Mouse (Mus musculus) hindbrain, embryonic 15.5 days (tissue): ENCODE data around the gene Fam19a2. TPM values are rescaled to one million over a fixed set of nuclear protein-coding genes. Genes with fewer than 3 reads are reported as not detected.

Experiments
- ATAC-seq: fragments of 200-750 bp; cut with Nextera tagmentation; 2 replicates; pipeline ENCODE4 v1.8.0; 2017; ENCODE audit warnings: low read depth, moderate number of reproducible peaks, moderate TSS enrichment; ENCODE audit not compliant: low FRiP score
- H3K27ac ChIP-seq: fragments of 300-500 bp; sonication (generic); replicated peaks from 2 replicates; pipeline ENCODE4 v1.5.1; 2015; ENCODE audit warnings: mild to moderate bottlenecking, inconsistent platforms
- H3K27me3 ChIP-seq: fragments of 300-500 bp; sonication (generic); 2 replicates; pipeline ENCODE4 v1.6.1; 2015; ENCODE audit warnings: control low read depth, inconsistent platforms
- H3K36me3 ChIP-seq: fragments of 300-500 bp; sonication (generic); 2 replicates; pipeline ENCODE4 v1.6.1; 2015; ENCODE audit warnings: control low read depth, inconsistent platforms
- H3K4me1 ChIP-seq: fragments of 300-500 bp; sonication (generic); replicated peaks from 2 replicates; pipeline ENCODE4 v1.6.1; 2015; ENCODE audit warnings: control low read depth, inconsistent platforms
- H3K4me2 ChIP-seq: fragments of 300-500 bp; sonication (generic); 2 replicates; pipeline ENCODE4 v1.6.1; 2015; ENCODE audit warnings: moderate library complexity, mild to moderate bottlenecking, inconsistent platforms
- H3K4me3 ChIP-seq: fragments of 300-500 bp; sonication (generic); 2 replicates; pipeline ENCODE4 v1.5.1; 2015; ENCODE audit warnings: mild to moderate bottlenecking, inconsistent platforms
- H3K9ac ChIP-seq: fragments of 300-500 bp; sonication (generic); 2 replicates; pipeline ENCODE4 v1.6.1; 2015; ENCODE audit warnings: inconsistent platforms
- H3K9me3 ChIP-seq: fragments of 300-500 bp; sonication (generic); 2 replicates; pipeline ENCODE4 v1.6.1; 2016; ENCODE audit warnings: control low read depth, inconsistent platforms
- WGBS: fragments of 180-500 bp; shearing (Covaris S2); methylation state at CpG from one replicate; pipeline ENCODE4 v1.1.7; 2015; 5-methylcytosine and 5-hydroxymethylcytosine counted together
- polyA plus RNA-seq: library from polyadenylated mRNA; unstranded; fragments of >200 nt; fragmentation: Nextera tagmentation; extraction: Ambion mirVana; gene quantifications from 2 replicates; pipeline ENCODE4 v1.2.1, GENCODE M21; 2015

Gene Fam19a2
- 53.6 and 58.5 TPM in 2 replicates for polyA plus RNA-seq

DNA sequence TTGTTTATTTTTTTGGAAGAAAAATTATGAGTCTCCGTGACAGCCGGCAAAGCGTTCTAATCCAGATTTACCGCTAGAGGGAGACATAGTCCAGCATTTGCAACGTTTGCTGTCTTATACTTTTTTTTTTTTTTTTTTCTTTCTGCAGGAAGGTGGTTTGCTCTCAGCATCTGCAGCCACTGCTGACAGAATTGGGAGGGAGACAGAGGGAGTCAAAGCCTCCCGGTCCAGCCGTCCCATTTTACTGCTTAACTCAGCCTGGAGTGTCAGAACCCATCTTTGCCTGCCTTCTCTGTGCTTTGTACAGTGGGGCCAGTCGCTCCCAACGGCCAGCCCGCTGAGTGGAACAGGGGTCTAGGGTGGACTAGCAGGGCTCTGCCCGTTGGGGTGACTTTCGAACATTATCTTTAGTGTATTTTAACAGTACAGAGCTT, at the start of gene Fam19a2:
Fam19a2 (plus strand) TSS at position 121 of the 434 bp plus-strand sequence.
- peak within 1 kb of the TSS; percentile 84 for H3K27ac ChIP-seq
- peak within 1 kb of the TSS; percentile 64 for H3K4me3 ChIP-seq
- no peaks in the 10 kb centered on the region for H3K36me3 ChIP-seq
- under 1% methylated on average over 12 of the region's 12 CpGs for WGBS
- peak within 1 kb of the TSS; percentile 95 for H3K4me2 ChIP-seq
- H3K27me3 ChIP-seq: no peaks in the 10 kb centered on the region
- H3K9me3 ChIP-seq: no peaks in the 10 kb centered on the region
- H3K4me1 ChIP-seq: peaks cover 8% of the 10 kb centered on the region
- H3K9ac ChIP-seq: peak within 1 kb of the TSS; percentile 62
- ATAC-seq: peak; percentile 69

DNA sequence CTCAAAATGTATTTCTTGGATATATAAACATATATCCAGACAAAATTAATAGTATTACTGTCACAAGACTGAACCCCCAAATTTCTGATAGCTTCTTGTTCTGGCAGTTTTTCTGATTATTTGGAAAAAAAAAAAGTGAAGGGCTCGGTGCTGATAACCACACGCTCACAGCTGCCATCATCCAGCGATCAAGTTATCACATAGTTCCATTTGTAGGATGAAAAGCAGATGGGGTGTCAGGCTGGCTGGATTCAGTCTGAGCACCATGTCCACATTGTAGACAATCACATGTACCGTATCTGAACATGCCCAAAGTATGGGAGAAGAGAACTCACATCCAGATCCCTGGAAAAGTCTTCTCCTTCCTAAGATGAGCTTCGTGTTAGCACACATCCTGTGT, 41.0 kb upstream of the Fam19a2 start:
- Histone ChIP-seq H3K4me1 (no peaks in the 10 kb centered on the region), H3K27me3 (no peaks in the 10 kb centered on the region), H3K4me3 (no peak overlapping the region), H3K9me3 (no peaks in the 10 kb centered on the region), H3K9ac (no peak overlapping the region), H3K4me2 (no peak overlapping the region), H3K27ac (no peak overlapping the region), H3K36me3 (no peaks in the 10 kb centered on the region)
- no peak for ATAC-seq
- 97% methylated on average over 5 of the region's 5 CpGs for WGBS

DNA sequence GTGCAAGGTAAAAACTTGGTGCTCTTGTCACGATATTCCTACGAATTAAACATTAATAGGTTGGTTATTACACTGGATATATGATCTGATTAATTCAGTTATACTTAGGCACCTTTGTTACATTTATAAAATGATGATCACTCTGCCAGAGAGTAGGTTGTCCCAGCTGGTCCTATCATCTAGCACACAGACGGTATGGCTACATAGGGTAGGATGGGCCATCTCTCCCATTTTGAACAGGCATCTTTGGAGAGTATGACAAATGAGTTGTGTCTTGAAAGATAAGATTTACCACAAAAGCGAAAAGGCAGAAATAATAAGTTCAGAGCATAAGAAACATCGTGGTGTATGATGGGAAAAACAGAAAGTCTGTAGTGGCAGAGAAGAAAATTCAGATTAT, 34.4 kb upstream of the Fam19a2 start:
- no peaks in the 10 kb centered on the region for H3K27me3 ChIP-seq
- no peak overlapping the region for H3K4me2 ChIP-seq
- H3K9ac ChIP-seq: no peak overlapping the region
- 92% methylated on average over 5 of the region's 5 CpGs for WGBS
- ATAC-seq: no peak
- no peaks in the 10 kb centered on the region for H3K4me1 ChIP-seq
- H3K4me3 ChIP-seq: no peak overlapping the region
- no peak overlapping the region for H3K27ac ChIP-seq
- H3K9me3 ChIP-seq: no peaks in the 10 kb centered on the region
- no peaks in the 10 kb centered on the region for H3K36me3 ChIP-seq

DNA sequence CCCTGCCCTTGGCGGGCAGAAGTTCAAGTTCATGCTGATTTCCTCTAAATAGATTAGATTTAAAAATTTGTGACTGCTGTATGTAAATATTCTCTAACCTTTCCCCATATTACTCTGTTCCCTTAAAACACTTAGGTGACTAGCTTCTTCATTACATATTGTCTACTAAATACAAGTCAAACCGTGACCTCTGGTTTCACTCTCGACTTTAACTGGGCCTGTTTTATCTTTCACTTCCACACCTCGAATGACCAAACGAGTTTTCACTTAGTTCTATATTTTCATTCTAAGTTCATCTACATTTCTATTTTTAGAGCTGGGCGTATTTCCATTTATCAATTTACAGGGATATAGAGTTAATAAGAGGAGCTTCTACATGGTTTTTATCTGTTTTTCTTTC, 15.7 kb upstream of the Fam19a2 start:
- H3K4me1 ChIP-seq: no peaks in the 10 kb centered on the region
- no peak overlapping the region for H3K27ac ChIP-seq
- H3K36me3 ChIP-seq: no peaks in the 10 kb centered on the region
- no peak overlapping the region for H3K4me2 ChIP-seq
- no peak overlapping the region for H3K4me3 ChIP-seq
- WGBS: 89% methylated on average over 6 of the region's 6 CpGs
- H3K27me3 ChIP-seq: no peaks in the 10 kb centered on the region
- H3K9me3 ChIP-seq: no peaks in the 10 kb centered on the region
- no peak for ATAC-seq
- H3K9ac ChIP-seq: no peak overlapping the region

DNA sequence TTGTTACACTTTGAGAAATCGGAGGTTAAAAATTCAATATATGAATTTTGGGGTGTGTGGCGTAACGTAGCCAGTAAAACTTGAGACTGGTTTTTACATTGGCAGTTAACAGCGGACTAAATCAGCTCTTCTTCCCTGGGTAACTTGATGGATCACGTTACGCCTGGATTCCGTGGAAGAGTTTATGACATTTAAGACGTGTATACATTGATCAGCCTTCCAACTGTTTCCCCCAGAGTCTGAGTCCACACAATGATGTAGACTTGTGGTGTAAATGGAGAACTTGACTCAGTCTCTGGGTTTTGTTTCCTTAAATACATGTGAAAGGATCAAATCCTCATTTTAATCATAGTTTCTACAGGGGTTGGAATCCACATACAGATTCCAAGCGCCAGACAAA, 11.9 kb upstream of the Fam19a2 start:
- H3K4me3 ChIP-seq: no peak overlapping the region
- H3K9ac ChIP-seq: no peak overlapping the region
- no peaks in the 10 kb centered on the region for H3K4me1 ChIP-seq
- H3K27me3 ChIP-seq: no peaks in the 10 kb centered on the region
- no peak overlapping the region for H3K27ac ChIP-seq
- WGBS: 84% methylated on average over 9 of the region's 9 CpGs
- no peaks in the 10 kb centered on the region for H3K9me3 ChIP-seq
- no peak overlapping the region for H3K4me2 ChIP-seq
- no peaks in the 10 kb centered on the region for H3K36me3 ChIP-seq
- ATAC-seq: no peak

DNA sequence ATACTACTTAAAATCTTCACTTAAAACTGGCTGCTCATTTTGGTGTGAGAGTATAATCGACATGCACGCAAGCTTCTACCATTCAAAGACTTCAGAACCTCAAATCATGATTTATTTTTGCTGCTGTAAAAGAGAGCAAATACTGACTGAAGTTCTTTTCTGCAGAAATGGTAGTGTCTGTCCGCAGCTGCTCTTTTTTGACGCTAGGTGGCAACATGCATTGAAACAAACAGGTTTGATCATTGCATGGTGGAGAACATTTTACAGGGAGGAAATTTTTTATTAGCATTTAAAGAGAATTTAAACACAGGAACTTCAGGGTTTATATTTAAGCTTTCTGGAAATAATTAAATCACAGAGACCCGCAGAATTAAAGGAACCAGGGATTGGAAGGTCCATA, 9.5 kb upstream of the Fam19a2 start:
- no peak overlapping the region for H3K4me3 ChIP-seq
- H3K27ac ChIP-seq: no peak overlapping the region
- no peaks in the 10 kb centered on the region for H3K4me1 ChIP-seq
- H3K4me2 ChIP-seq: no peak overlapping the region
- WGBS: 37% methylated on average over 5 of the region's 5 CpGs
- no peak for ATAC-seq
- no peak overlapping the region for H3K9ac ChIP-seq
- H3K9me3 ChIP-seq: no peaks in the 10 kb centered on the region
- H3K27me3 ChIP-seq: no peaks in the 10 kb centered on the region
- H3K36me3 ChIP-seq: no peaks in the 10 kb centered on the region

DNA sequence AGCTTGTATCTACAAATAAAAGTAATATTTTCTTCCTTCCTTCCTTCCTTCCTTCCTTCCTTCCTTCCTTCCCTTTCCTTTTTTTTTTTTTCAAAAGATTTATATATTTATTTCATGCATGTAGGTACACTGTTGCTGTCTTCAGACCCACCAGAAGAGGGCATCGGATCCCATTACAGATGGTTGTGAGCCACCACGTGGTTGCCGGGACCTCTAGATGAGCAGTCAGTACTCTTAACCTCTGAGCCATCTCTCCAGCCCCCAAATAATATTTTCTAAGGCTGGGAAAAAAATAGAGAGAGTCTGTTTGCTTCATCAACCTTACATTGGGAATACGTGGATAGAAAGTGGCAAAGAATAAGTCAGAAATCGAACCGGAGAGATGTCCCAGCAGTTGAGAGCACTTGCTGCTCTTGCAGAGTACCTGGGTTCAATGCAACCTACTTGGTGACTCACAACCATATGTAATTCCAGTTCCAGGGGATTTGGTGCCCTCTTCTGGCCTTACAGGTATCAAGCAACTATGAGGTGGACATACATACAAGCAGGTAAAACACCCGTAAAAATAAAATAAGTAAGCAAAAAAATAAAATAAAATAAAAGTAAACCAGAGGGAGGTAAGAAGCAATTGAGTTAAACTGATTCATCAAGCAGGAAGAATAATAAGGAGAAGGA, 8.0 kb upstream of the Fam19a2 start:
- H3K4me3 ChIP-seq: no peak overlapping the region
- no peaks in the 10 kb centered on the region for H3K4me1 ChIP-seq
- H3K9me3 ChIP-seq: no peaks in the 10 kb centered on the region
- no peak overlapping the region for H3K4me2 ChIP-seq
- no peak overlapping the region for H3K27ac ChIP-seq
- no peaks in the 10 kb centered on the region for H3K36me3 ChIP-seq
- ATAC-seq: no peak
- WGBS: 77% methylated on average over 7 of the region's 7 CpGs
- H3K9ac ChIP-seq: no peak overlapping the region
- H3K27me3 ChIP-seq: no peaks in the 10 kb centered on the region

DNA sequence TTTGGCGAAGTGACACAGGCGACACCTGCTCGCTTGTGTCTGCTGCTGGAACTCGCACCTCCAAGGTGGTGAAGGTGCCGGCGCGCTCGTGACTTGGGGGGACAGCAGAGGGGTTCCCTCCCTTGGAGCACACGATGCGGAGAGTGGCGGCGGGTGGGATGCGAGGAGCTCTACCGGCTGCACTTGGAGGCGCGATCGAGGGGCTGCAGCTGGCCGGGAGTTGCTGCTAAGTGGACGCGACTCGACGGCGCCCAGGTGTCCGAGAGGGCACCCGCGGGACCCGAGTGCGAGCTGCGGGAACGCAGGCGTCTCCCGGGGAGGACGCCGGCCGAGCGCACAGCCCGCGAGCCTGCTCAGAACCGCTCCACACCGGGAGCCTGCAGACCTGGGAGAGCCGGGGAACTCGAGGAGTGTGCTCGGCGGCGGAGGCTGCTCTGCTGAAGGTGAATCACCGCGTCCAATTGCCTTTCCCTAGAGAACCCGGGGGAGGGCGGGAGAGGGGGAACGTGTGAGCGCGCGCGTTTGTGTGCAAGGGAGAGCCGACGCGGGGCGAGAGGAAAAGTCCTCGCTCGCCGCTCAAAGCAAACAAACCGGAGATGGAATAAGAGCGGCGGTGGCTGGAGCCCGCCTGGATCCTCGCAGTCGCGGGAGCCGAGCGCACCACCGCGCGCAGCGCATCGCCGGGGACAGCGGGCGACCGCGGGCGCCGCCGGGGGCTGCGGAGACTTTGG, 830 bp downstream of the Fam19a2 start:
- WGBS: under 1% methylated on average over 83 of the region's 84 CpGs
- peak; percentile 81 for ATAC-seq

DNA sequence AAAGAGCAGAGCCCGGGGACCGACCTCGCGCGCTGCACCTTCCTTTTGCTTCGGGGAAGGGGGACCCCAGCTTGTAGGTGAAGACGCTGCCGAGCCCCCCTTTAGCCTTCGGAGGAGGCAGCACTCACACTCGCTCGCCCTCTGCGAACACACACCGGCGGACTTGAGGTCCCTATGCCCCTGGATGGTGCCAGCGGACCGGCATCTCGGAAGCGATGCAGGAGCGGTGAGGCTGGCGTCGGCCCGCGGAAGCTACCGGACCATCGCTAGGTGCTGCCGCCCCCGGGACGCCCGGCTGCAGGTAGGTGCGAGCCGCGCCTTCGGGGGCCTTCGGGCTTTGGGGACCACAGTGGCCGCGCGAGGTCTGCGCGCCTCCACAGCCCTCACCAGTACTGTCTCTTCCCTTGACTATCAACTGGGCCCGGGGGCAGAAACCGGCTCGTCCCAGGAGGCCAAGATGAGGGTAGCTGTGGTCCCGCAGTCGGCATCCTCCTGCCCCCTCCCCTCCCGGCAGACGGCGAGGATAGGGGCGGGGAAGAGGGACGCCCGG, 1.5 kb downstream of the Fam19a2 start:
- Histone ChIP-seq H3K36me3 (no peaks in the 10 kb centered on the region), H3K27ac (peak overlapping the region; percentile 84), H3K9me3 (no peaks in the 10 kb centered on the region), H3K4me1 (peaks cover 8% of the 10 kb centered on the region), H3K9ac (peak overlapping the region; percentile 62), H3K4me2 (peak overlapping the region; percentile 95), H3K27me3 (no peaks in the 10 kb centered on the region), H3K4me3 (peak overlapping the region; percentile 64)
- peak; percentile 21 for ATAC-seq
- WGBS: under 1% methylated on average over 47 of the region's 50 CpGs

More for the DNA sequence above, 830 bp downstream of the Fam19a2 start:
- Histone ChIP-seq H3K9me3 (no peaks in the 10 kb centered on the region), H3K4me2 (peak overlapping the region; percentile 95), H3K36me3 (no peaks in the 10 kb centered on the region), H3K4me3 (peak overlapping the region; percentile 64), H3K27me3 (no peaks in the 10 kb centered on the region), H3K4me1 (peaks cover 8% of the 10 kb centered on the region), H3K9ac (peak overlapping the region; percentile 62), H3K27ac (peak overlapping the region; percentile 84)

DNA sequence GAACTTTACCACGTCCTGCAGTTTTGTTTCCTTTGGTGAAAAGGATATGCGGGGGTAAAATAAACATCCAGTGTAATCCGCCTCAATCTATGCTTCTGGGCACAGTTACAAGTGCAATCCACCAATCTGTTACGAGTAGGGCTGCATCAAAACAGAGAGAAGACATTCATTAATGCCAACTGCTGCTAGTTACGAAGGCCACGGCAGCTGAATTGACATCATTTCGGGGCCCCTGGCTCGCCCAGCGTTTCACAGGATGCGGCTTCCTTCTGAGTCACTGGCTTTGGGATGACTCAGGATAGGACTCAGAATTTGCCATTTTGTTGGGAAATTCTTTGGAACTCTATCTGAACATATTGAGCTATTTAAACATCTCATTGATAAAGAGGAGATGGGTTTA, 4.8 kb downstream of the Fam19a2 start:
- H3K4me3 ChIP-seq: 0 out of 2 replicates have a peak overlapping the region, but pooled peaks have one; percentile 0
- H3K9me3 ChIP-seq: no peaks in the 10 kb centered on the region
- ATAC-seq: no peak
- H3K4me1 ChIP-seq: peaks cover 8% of the 10 kb centered on the region
- H3K27ac ChIP-seq: no peak overlapping the region
- WGBS: 71% methylated on average over 10 of the region's 10 CpGs
- no peaks in the 10 kb centered on the region for H3K36me3 ChIP-seq
- no peaks in the 10 kb centered on the region for H3K27me3 ChIP-seq
- H3K4me2 ChIP-seq: peak overlapping the region; percentile 95
- no peak overlapping the region for H3K9ac ChIP-seq

DNA sequence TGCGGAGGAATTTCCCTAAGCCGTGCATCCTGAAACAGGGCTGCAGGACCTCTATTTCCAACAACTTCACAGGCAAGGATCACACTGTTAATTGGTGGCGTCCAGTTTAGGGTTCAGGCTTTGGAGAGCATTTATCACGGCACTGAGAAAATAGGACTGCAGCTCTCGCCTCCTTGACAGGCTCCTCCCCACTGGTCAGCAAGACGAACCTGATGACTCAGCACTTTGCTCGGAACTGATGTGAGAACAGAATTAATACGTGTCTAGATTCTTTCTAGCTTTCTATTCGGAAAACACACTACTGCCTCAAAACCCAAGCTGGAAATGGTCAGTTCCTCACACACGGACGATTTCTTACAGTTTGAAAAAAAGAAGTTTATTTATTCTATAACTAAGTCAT, 10.8 kb downstream of the Fam19a2 start:
- Histone ChIP-seq H3K4me1 (no peaks in the 10 kb centered on the region), H3K27ac (no peak overlapping the region), H3K36me3 (no peaks in the 10 kb centered on the region), H3K27me3 (no peaks in the 10 kb centered on the region), H3K9me3 (no peaks in the 10 kb centered on the region), H3K4me2 (no peak overlapping the region), H3K4me3 (no peak overlapping the region), H3K9ac (no peak overlapping the region)
- ATAC-seq: no peak
- 71% methylated on average over 11 of the region's 11 CpGs for whole genome bisulfite sequencing

DNA sequence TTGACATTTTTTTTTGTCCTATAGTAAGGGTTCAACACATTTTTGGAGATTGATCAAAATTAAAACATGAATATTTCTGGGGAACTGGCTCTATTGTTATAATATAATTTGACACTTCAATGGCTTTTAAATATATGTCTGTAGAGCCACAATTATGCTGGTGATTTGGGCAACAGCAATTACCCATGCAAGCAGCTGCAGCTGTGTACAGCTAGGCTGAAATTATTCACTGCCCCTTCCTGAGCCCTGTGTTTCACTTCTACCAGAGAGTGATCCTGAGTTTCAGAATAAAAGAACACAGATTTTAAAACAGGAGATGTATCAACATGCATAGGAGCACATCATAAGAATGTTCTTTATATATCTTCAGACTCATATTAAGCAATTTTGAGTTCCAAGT, 43.5 kb downstream of the Fam19a2 start:
- Histone ChIP-seq H3K4me1 (no peaks in the 10 kb centered on the region), H3K27ac (no peak overlapping the region), H3K9me3 (no peaks in the 10 kb centered on the region), H3K36me3 (no peaks in the 10 kb centered on the region), H3K4me3 (no peak overlapping the region), H3K27me3 (no peaks in the 10 kb centered on the region), H3K9ac (no peak overlapping the region), H3K4me2 (no peak overlapping the region)
- ATAC-seq: no peak
